Mouse (Mus musculus) brain, embryonic 14.5 days (tissue): ENCODE measurements around the gene Pacrg. TPM values are rescaled to one million over a fixed set of nuclear protein-coding genes. Genes with fewer than 3 reads are reported as not detected.
A peak's percentile ranks its signal among the peaks of the same experiment; 100 is the strongest.

Source experiments
- DNase-seq: peaks from one replicate; pipeline ENCODE4 v3.0.0-alpha.2; 2011; ENCODE audit warnings: low read depth
- CTCF ChIP-seq: fragments of 200-500 bp; IDR thresholded peaks from 2 replicates; pipeline ENCODE4 v1.5.1; 2012; ENCODE audit warnings: inconsistent platforms, mild to moderate bottlenecking, moderate library complexity, borderline replicate concordance; ENCODE audit not compliant: insufficient read depth, insufficient read length; ENCODE audit errors: extremely low read depth
- POLR2A ChIP-seq: fragments of 200-500 bp; IDR thresholded peaks from 2 replicates; pipeline ENCODE4 v1.6.1; 2012; ENCODE audit warnings: mild to moderate bottlenecking, inconsistent platforms, borderline replicate concordance; ENCODE audit not compliant: poor library complexity, insufficient read depth, insufficient read length, severe bottlenecking; ENCODE audit errors: extremely low read depth
- polyA plus RNA-seq: library from polyadenylated mRNA; depleted of rRNA; stranded (reverse); fragments of >200 nt; gene quantifications from 2 replicates; pipeline ENCODE4 v1.2.3, GENCODE M21; 2012

Gene Pacrg
- polyA plus RNA-seq, 1 experiment = 9.8 TPM

- no peak for DNase-seq
- TF ChIP-seq CTCF (no peak), POLR2A (no peak)
Measured at GRCm38 (mm10) chr17:10569270-10569669, 270.8 kb downstream of the Pacrg start.

- no peak for DNase-seq
- TF ChIP-seq POLR2A = no peak
- no peak for TF ChIP-seq CTCF
Measured at GRCm38 (mm10) chr17:10567411-10567810, 272.7 kb downstream of the Pacrg start.

- no peak for TF ChIP-seq CTCF
- DNase-seq = no peak
Measured at GRCm38 (mm10) chr17:10564191-10564590, 275.9 kb downstream of the Pacrg start.

GRCm38 (mm10) chr17:10562871-10563270 is 277.2 kb downstream of the Pacrg start:
- no peak for TF ChIP-seq POLR2A
- no peak for TF ChIP-seq CTCF
- no peak for DNase-seq

GRCm38 (mm10) chr17:10560053-10560452 is 280.1 kb downstream of the Pacrg start:
- peak; percentile 76 for DNase-seq
- TF ChIP-seq POLR2A (no peak), CTCF (no peak)

- no peak for DNase-seq
- TF ChIP-seq CTCF (no peak), POLR2A (no peak)
Measured at GRCm38 (mm10) chr17:10558671-10559070, 281.4 kb downstream of the Pacrg start.

GRCm38 (mm10) chr17:10552295-10553056 is 287.6 kb downstream of the Pacrg start:
- TF ChIP-seq POLR2A (no peak), CTCF (no peak)
- no peak for DNase-seq

GRCm38 (mm10) chr17:10550781-10551520 is 289.2 kb downstream of the Pacrg start:
- no peak for TF ChIP-seq POLR2A
- no peak for TF ChIP-seq CTCF
- DNase-seq = no peak

- no peak for DNase-seq
- no peak for TF ChIP-seq CTCF
- TF ChIP-seq POLR2A = no peak
Measured at GRCm38 (mm10) chr17:10549825-10550224, 290.3 kb downstream of the Pacrg start.

- TF ChIP-seq CTCF = no peak
- no peak for TF ChIP-seq POLR2A
- no peak for DNase-seq
Measured at GRCm38 (mm10) chr17:10548969-10549368, 291.1 kb downstream of the Pacrg start.

GRCm38 (mm10) chr17:10540772-10541171 is 299.3 kb downstream of the Pacrg start:
- DNase-seq = no peak

GRCm38 (mm10) chr17:10534206-10534605 is 305.9 kb downstream of the Pacrg start:
- peak; percentile 78 for DNase-seq

More at GRCm38 (mm10) chr17:10540772-10541171, 299.3 kb downstream of the Pacrg start:
- TF ChIP-seq CTCF = no peak
- no peak for TF ChIP-seq POLR2A

More at GRCm38 (mm10) chr17:10534206-10534605, 305.9 kb downstream of the Pacrg start:
- TF ChIP-seq POLR2A = no peak
- no peak for TF ChIP-seq CTCF
